Mouse (Mus musculus) megakaryocyte-erythroid progenitor cell, adult 5-6 weeks (primary cell): ENCODE data around the gene Slc16a3. TPM values are rescaled to one million over a fixed set of nuclear protein-coding genes. Genes with fewer than 3 reads are reported as not detected.

Source experiments
- ATAC-seq: replicated peaks from 2 replicates; pipeline ENCODE4 v1.8.0; 2016; ENCODE audit warnings: mild to moderate bottlenecking, inconsistent platforms; ENCODE audit not compliant: severe bottlenecking, poor library complexity, low FRiP score, low TSS enrichment
- total RNA-seq, 2 experiments: library from RNA; stranded (forward) in 1 of 2; stranded (reverse) in 1 of 2; fragments of 200-1000, 215-1000 nt in 1 of 2; fragments of >200 nt in 1 of 2; fragmentation: Nextera tagmentation in 1 of 2; gene quantifications; 2 replicates each; pipeline ENCODE4 v1.2.3; 2014 to 2017

Gene Slc16a3
- total RNA-seq, 2 experiments from 2014 or later, result 0.15 to 2.1 TPM

- no peak for ATAC-seq
Measured at GRCm38 (mm10) chr11:120945266-120945665, 3.0 kb upstream of the Slc16a3 start.

- no peak for ATAC-seq
Measured at GRCm38 (mm10) chr11:120945926-120946325, 2.4 kb upstream of the Slc16a3 start.

GRCm38 (mm10) chr11:120948861-120949851 is 876 bp downstream of the Slc16a3 start:
- no peak for ATAC-seq

- ATAC-seq, result no peak
Measured at GRCm38 (mm10) chr11:120949863-120950262, 1.6 kb downstream of the Slc16a3 start.

- peak; percentile 92 for ATAC-seq
Measured at GRCm38 (mm10) chr11:120950281-120951202, 2.3 kb downstream of the Slc16a3 start.

GRCm38 (mm10) chr11:120951237-120951636 is 3.0 kb downstream of the Slc16a3 start:
- ATAC-seq, result no peak; the same call in 1 of the 2 replicates

- ATAC-seq, result no peak
Measured at GRCm38 (mm10) chr11:120951731-120952730, 3.8 kb downstream of the Slc16a3 start.

- ATAC-seq, result no peak
Measured at GRCm38 (mm10) chr11:120954936-120955335, 6.7 kb downstream of the Slc16a3 start.

- no peak for ATAC-seq
Measured at GRCm38 (mm10) chr11:120955701-120956100, 7.4 kb downstream of the Slc16a3 start.

- ATAC-seq, result no peak
Measured at GRCm38 (mm10) chr11:120957052-120957451, 8.8 kb downstream of the Slc16a3 start.

- no peak for ATAC-seq
Measured at GRCm38 (mm10) chr11:120957731-120958257, 9.5 kb downstream of the Slc16a3 start.

- ATAC-seq, result no peak
Measured at GRCm38 (mm10) chr11:120959066-120959465, 10.8 kb downstream of the Slc16a3 start.

GRCm38 (mm10) chr11:120959564-120959963 is 11.3 kb downstream of the Slc16a3 start:
- peak; percentile 37 for ATAC-seq

GRCm38 (mm10) chr11:120960248-120960647 is 12.0 kb downstream of the Slc16a3 start:
- no peak for ATAC-seq

- ATAC-seq, result no peak
Measured at GRCm38 (mm10) chr11:120961594-120961993, 13.3 kb downstream of the Slc16a3 start.

- ATAC-seq, result no peak
Measured at GRCm38 (mm10) chr11:120962050-120962771, 13.9 kb downstream of the Slc16a3 start.

GRCm38 (mm10) chr11:120962909-120963308 is 14.6 kb downstream of the Slc16a3 start:
- ATAC-seq, result no peak
